Mouse (Mus musculus) midbrain, embryonic 14.5 days (tissue): ENCODE measurements at regions not wholly inside any gene's neighbourhood (a gene's known extent, or its start where the extent isn't known, plus 50 kb on each side); places are given as distances from the start of the nearest gene placed in this dataset.

Source experiments
- ATAC-seq: fragments of 200-750 bp; cut with Nextera tagmentation; 2 replicates; pipeline ENCODE4 v1.8.0; 2017; ENCODE audit warnings: moderate number of reproducible peaks, moderate library complexity; ENCODE audit not compliant: low FRiP score, low TSS enrichment
- DNase-seq: peaks from one replicate; pipeline ENCODE4 v3.0.0-alpha.2; 2015
- H3K27ac ChIP-seq: fragments of 300-500 bp; sonication (generic); replicated peaks from 2 replicates; pipeline ENCODE4 v1.5.1; 2014; ENCODE audit warnings: mild to moderate bottlenecking, low read depth, low read length, moderate library complexity
- H3K27me3 ChIP-seq: fragments of 300-500 bp; sonication (generic); 2 replicates; pipeline ENCODE4 v1.6.1; 2014; ENCODE audit warnings: low read length, control low read depth, mixed read lengths; ENCODE audit not compliant: control insufficient read depth, insufficient read depth
- H3K36me3 ChIP-seq: fragments of 300-500 bp; sonication (generic); 2 replicates; pipeline ENCODE4 v1.6.1; 2014; ENCODE audit warnings: low read length, control low read depth; ENCODE audit not compliant: control insufficient read depth, insufficient read depth
- H3K4me1 ChIP-seq: fragments of 300-500 bp; sonication (generic); 2 replicates; pipeline ENCODE4 v1.6.1; 2014; ENCODE audit warnings: mild to moderate bottlenecking, antibody characterized with exemption, low read length, control low read depth; ENCODE audit not compliant: control insufficient read depth, insufficient read depth
- H3K4me2 ChIP-seq: fragments of 300-500 bp; sonication (generic); 2 replicates; pipeline ENCODE4 v1.6.1; 2014; ENCODE audit warnings: mild to moderate bottlenecking, low read length, moderate library complexity
- H3K4me3 ChIP-seq: fragments of 300-500 bp; sonication (generic); replicated peaks from 2 replicates; pipeline ENCODE4 v1.5.1; 2014; ENCODE audit warnings: low read depth, low read length
- H3K9ac ChIP-seq: fragments of 300-500 bp; sonication (generic); replicated peaks from 2 replicates; pipeline ENCODE4 v1.6.1; 2014; ENCODE audit warnings: mild to moderate bottlenecking, low read length, moderate library complexity
- H3K9me3 ChIP-seq: fragments of 300-500 bp; sonication (generic); 2 replicates; pipeline ENCODE4 v1.6.1; 2016; ENCODE audit warnings: low read length, control low read depth, mixed read lengths; ENCODE audit not compliant: control insufficient read depth
- WGBS: fragments of 180-500 bp; shearing (Covaris S2); extraction: QIAGEN DNeasy Blood & Tissue Kit; methylation state at CpG from one replicate; pipeline ENCODE4 v1.1.7; 2014; 5-methylcytosine and 5-hydroxymethylcytosine counted together

GRCm38 (mm10) chr1:24832246-24832645 is 153.8 kb downstream of the Lmbrd1 start:
- no peak for ATAC-seq

GRCm38 (mm10) chr1:24866877-24867276 is 188.4 kb downstream of the Lmbrd1 start:
- ATAC-seq (no peak), DNase-seq (no peak)
- H3K9ac ChIP-seq: no peak overlapping the region
- no peak overlapping the region for H3K27ac ChIP-seq
- H3K4me1 ChIP-seq: 0 out of 2 replicates have a peak, but pooled peaks cover 4% of the 10 kb centered on the region
- 87% methylated on average over 7 of the region's 7 CpGs for WGBS
- no peak overlapping the region for H3K4me2 ChIP-seq
- H3K27me3 ChIP-seq: no peaks in the 10 kb centered on the region
- H3K36me3 ChIP-seq: no peaks in the 10 kb centered on the region
- H3K4me3 ChIP-seq: no peak overlapping the region
- no peaks in the 10 kb centered on the region for H3K9me3 ChIP-seq

More at GRCm38 (mm10) chr1:24832246-24832645, 153.8 kb downstream of the Lmbrd1 start:
- H3K9ac ChIP-seq: no peak overlapping the region
- H3K4me1 ChIP-seq: no peaks in the 10 kb centered on the region
- no peaks in the 10 kb centered on the region for H3K9me3 ChIP-seq
- no peak overlapping the region for H3K4me3 ChIP-seq
- no peak overlapping the region for H3K27ac ChIP-seq
- no peaks in the 10 kb centered on the region for H3K27me3 ChIP-seq
- WGBS: 97% methylated on average over 3 of the region's 3 CpGs
- H3K4me2 ChIP-seq: no peak overlapping the region
- DNase-seq: no peak
- no peaks in the 10 kb centered on the region for H3K36me3 ChIP-seq

- 41% methylated on average over 12 of the region's 12 CpGs for WGBS
- Histone ChIP-seq H3K27ac (peak overlapping the region; percentile 71), H3K27me3 (no peaks in the 10 kb centered on the region), H3K4me3 (peak overlapping the region; percentile 18), H3K9ac (0 out of 2 replicates have a peak overlapping the region, but pooled peaks have one; percentile 31), H3K36me3 (no peaks in the 10 kb centered on the region), H3K9me3 (no peaks in the 10 kb centered on the region), H3K4me2 (peak overlapping the region; percentile 37), H3K4me1 (0 out of 2 replicates have a peak, but pooled peaks cover 4% of the 10 kb centered on the region)
- DNase-seq: peak; percentile 81
- ATAC-seq: peak; percentile 84; the same call in 1 of the 2 replicates
Measured at GRCm38 (mm10) chr1:24869772-24870171, 191.3 kb downstream of the Lmbrd1 start.

- DNase-seq (no peak), ATAC-seq (no peak)
- H3K9ac ChIP-seq: no peak overlapping the region
- WGBS: 76% methylated on average over 7 of the region's 7 CpGs
- H3K4me1 ChIP-seq: 0 out of 2 replicates have a peak, but pooled peaks cover 4% of the 10 kb centered on the region
- no peaks in the 10 kb centered on the region for H3K27me3 ChIP-seq
- H3K4me3 ChIP-seq: no peak overlapping the region
- H3K9me3 ChIP-seq: no peaks in the 10 kb centered on the region
- no peak overlapping the region for H3K27ac ChIP-seq
- H3K36me3 ChIP-seq: no peaks in the 10 kb centered on the region
- no peak overlapping the region for H3K4me2 ChIP-seq
Measured at GRCm38 (mm10) chr1:24870685-24871417, 192.4 kb downstream of the Lmbrd1 start.

- ATAC-seq: no peak
- DNase-seq: no peak
- no peaks in the 10 kb centered on the region for H3K36me3 ChIP-seq
- H3K4me2 ChIP-seq: no peak overlapping the region
- no peak overlapping the region for H3K9ac ChIP-seq
- H3K9me3 ChIP-seq: no peaks in the 10 kb centered on the region
- H3K4me3 ChIP-seq: no peak overlapping the region
- no peaks in the 10 kb centered on the region for H3K27me3 ChIP-seq
- H3K27ac ChIP-seq: no peak overlapping the region
- H3K4me1 ChIP-seq: no peaks in the 10 kb centered on the region
Measured at GRCm38 (mm10) chr1:24877014-24877413, 198.6 kb downstream of the Lmbrd1 start.

- ATAC-seq: no peak
Measured at GRCm38 (mm10) chr1:24883638-24884037, 205.2 kb downstream of the Lmbrd1 start.

GRCm38 (mm10) chr1:24901278-24901677 is 222.8 kb downstream of the Lmbrd1 start:
- Histone ChIP-seq H3K9me3 (no peaks in the 10 kb centered on the region), H3K4me3 (no peak overlapping the region), H3K4me1 (no peaks in the 10 kb centered on the region), H3K27ac (no peak overlapping the region), H3K27me3 (no peaks in the 10 kb centered on the region), H3K36me3 (no peaks in the 10 kb centered on the region), H3K4me2 (no peak overlapping the region), H3K9ac (no peak overlapping the region)
- ATAC-seq: no peak; the same call in 1 of the 2 replicates
- peak; percentile 79 for DNase-seq
- 36% methylated on average over 2 of the region's 2 CpGs for WGBS

More at GRCm38 (mm10) chr1:24883638-24884037, 205.2 kb downstream of the Lmbrd1 start:
- Histone ChIP-seq H3K9me3 (no peaks in the 10 kb centered on the region), H3K9ac (no peak overlapping the region), H3K4me3 (no peak overlapping the region), H3K36me3 (no peaks in the 10 kb centered on the region), H3K4me1 (no peaks in the 10 kb centered on the region), H3K27me3 (no peaks in the 10 kb centered on the region), H3K4me2 (no peak overlapping the region), H3K27ac (no peak overlapping the region)
- no peak for DNase-seq

GRCm38 (mm10) chr1:24938303-24939263 is 260.2 kb downstream of the Lmbrd1 start:
- no peak overlapping the region for H3K27ac ChIP-seq
- no peaks in the 10 kb centered on the region for H3K27me3 ChIP-seq
- H3K9me3 ChIP-seq: no peaks in the 10 kb centered on the region
- 39% methylated on average over 3 of the region's 3 CpGs for WGBS
- no peak overlapping the region for H3K4me3 ChIP-seq
- no peaks in the 10 kb centered on the region for H3K36me3 ChIP-seq
- H3K4me2 ChIP-seq: no peak overlapping the region
- H3K9ac ChIP-seq: no peak overlapping the region
- no peak for DNase-seq
- no peak for ATAC-seq
- H3K4me1 ChIP-seq: no peaks in the 10 kb centered on the region
